Mouse (Mus musculus): ENCODE measurements around the gene Filip1l.

DNA sequence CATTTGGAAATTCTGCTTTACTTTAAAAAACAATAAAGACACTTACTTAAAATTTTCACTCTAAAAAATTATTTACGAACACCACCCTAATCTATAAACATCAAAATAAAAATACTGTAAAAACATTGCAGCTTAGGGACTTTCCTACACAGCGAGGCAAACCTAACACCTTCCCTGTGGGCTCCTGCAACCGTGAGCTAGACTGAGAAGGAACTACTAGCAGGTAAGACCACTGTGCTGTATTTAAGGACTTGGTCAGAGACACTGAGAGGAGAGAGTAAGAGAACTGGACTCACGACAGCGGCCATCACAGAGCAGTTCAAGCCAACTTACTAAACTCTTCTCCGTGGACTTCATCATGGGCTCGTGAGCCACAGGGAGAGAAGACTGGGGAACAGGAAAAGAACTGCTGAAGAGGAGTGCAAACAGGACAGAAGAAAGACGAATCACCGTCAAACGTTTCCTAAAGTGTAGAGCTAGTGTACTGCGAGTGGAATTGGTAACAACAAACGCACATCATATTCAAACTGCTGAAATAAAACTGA, 117.5 kb downstream of the Filip1l start:
- TF ChIP-seq CTCF (IDR thresholded peaks at IDR 0.05; ENCODE audit: low read depth) = no peak
- no peak for TF ChIP-seq EP300 (optimal IDR thresholded peaks at IDR 0.05)
